Mouse (Mus musculus): ENCODE measurements around the gene Zbtb17. TPM values are rescaled to one million over a fixed set of nuclear protein-coding genes. Genes with fewer than 3 reads are reported as not detected.

Zbtb17 gene
- polyA plus RNA-seq, 1 experiment: 17.1 TPM

DNA sequence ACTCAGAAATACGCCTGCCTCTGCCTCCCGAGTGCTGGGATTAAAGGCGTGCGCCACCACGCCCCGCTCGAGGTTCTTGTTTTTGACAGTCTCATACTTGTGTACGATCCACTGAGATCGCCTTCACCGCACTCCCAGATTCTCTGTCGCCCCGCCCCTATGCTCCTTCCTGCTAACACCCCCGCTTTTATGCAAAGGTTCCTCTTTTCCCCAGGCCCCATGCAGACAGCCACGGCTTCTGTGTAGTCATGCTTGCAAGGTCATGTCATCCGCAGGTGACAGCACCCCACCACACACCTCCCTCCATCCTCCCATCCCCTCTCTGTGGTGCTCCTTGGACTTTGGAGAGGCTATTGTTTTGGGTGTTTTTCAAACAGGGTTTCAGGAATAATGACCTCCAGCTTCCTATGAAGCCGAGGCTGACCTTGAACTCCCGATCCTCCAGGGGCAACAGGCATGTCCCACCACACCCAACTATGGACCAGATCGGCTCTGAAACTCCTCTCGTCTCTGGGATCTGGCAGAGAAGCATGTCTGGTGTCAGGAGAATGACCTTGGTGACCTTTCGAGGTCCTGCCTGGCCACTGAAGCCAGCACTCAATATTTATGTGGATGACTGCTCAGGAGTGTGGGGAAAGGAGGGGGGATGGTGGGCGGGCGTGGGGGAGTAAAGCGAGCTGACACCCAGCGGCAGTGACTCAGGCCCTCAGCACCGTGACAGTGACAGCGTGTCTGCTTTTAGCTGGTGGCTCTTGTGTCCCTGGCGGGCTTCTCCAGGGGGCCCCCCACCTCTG is 24.9 kb upstream of the Zbtb17 start:
- Histone ChIP-seq H3K27me3 (ENCODE audit: control insufficient read depth, insufficient read depth, low read length, poor library complexity, severe bottlenecking) (no peaks in the 10 kb centered on the region), H3K4me3 (ENCODE audit: low read depth, low read length) (no peak overlapping the region), H3K4me1 (ENCODE audit: control insufficient read depth, insufficient read depth, low read length) (peaks cover 5% of the 10 kb centered on the region), H3K9ac (ENCODE audit: low read depth, poor library complexity, severe bottlenecking) (no peak overlapping the region), H3K36me3 (ENCODE audit: control insufficient read depth, insufficient read depth, low read length, poor library complexity, severe bottlenecking) (no peaks in the 10 kb centered on the region), H3K9me3 (replicated peaks; ENCODE audit: control insufficient read depth, insufficient read depth, low read length, poor library complexity, severe bottlenecking) (no peaks in the 10 kb centered on the region), H3K27ac (ENCODE audit: insufficient read depth, low read length) (no peak overlapping the region)
- no peak for TF ChIP-seq POLR2A (IDR thresholded peaks at IDR 0.05; ENCODE audit: insufficient read depth, low read length)
- TF ChIP-seq EP300 (IDR thresholded peaks at IDR 0.05; ENCODE audit: insufficient read depth, low read depth, low read length): no peak

DNA sequence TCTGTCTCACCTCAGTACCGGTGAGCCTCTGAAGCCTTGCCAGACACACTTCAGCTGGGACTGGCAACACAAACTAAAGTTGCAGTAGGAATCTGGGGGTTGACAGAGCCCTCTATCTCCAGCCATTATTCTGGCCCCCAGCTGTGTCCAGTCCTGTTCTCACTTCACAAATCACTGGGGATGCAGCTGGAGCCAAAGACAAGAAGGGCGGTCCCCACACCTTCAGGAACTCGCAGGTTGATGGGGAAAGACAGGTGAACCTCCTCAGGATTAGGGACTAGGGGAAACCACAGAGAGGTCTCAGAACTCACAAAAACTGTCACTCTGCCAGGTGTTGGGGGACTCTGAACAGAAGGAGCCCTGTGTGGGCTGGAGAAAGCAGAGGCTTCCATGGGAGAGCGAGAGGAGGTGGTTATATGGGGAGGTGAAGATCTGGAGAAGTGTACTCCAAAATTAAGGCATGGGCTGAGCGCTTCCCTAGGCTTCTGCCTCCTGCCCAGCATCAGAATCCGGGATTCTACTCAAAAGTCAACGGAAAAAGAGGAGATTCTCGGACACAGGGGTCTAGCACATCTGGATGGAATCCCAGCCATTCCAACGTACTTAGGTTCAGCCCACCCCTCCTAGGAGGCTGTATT is 24.1 kb upstream of the Zbtb17 start, which contains the start of gene Hspb7:
Hspb7 (plus strand) TSS at position 588 of the 638 bp plus-strand sequence.
- Histone ChIP-seq H3K27ac (ENCODE audit: insufficient read depth, low read length) (no peak within 1 kb of the TSS), H3K4me1 (ENCODE audit: control insufficient read depth, insufficient read depth, low read length) (peaks cover 5% of the 10 kb centered on the region), H3K4me3 (ENCODE audit: low read depth, low read length) (no peak within 1 kb of the TSS), H3K27me3 (ENCODE audit: control insufficient read depth, insufficient read depth, low read length, poor library complexity, severe bottlenecking) (no peaks in the 10 kb centered on the region), H3K9me3 (replicated peaks; ENCODE audit: control insufficient read depth, insufficient read depth, low read length, poor library complexity, severe bottlenecking) (no peaks in the 10 kb centered on the region), H3K9ac (ENCODE audit: low read depth, poor library complexity, severe bottlenecking) (no peak within 1 kb of the TSS), H3K36me3 (ENCODE audit: control insufficient read depth, insufficient read depth, low read length, poor library complexity, severe bottlenecking) (no peaks in the 10 kb centered on the region)
- TF ChIP-seq EP300 (IDR thresholded peaks at IDR 0.05; ENCODE audit: insufficient read depth, low read depth, low read length): no peak
- no peak for TF ChIP-seq CTCF (IDR thresholded peaks at IDR 0.05; ENCODE audit: low read depth, low read length)
- no peak for TF ChIP-seq POLR2A (IDR thresholded peaks at IDR 0.05; ENCODE audit: insufficient read depth, low read length)

- Histone ChIP-seq H3K4me3 (ENCODE audit: low read depth, low read length) (no peak overlapping the region), H3K27ac (ENCODE audit: insufficient read depth, low read length) (no peak overlapping the region), H3K9me3 (replicated peaks; ENCODE audit: control insufficient read depth, insufficient read depth, low read length, poor library complexity, severe bottlenecking) (no peaks in the 10 kb centered on the region), H3K36me3 (ENCODE audit: control insufficient read depth, insufficient read depth, low read length, poor library complexity, severe bottlenecking) (no peaks in the 10 kb centered on the region), H3K4me1 (ENCODE audit: control insufficient read depth, insufficient read depth, low read length) (peaks cover 5% of the 10 kb centered on the region), H3K27me3 (ENCODE audit: control insufficient read depth, insufficient read depth, low read length, poor library complexity, severe bottlenecking) (no peaks in the 10 kb centered on the region), H3K9ac (ENCODE audit: low read depth, poor library complexity, severe bottlenecking) (no peak overlapping the region)
- TF ChIP-seq CTCF (IDR thresholded peaks at IDR 0.05; ENCODE audit: low read depth, low read length) (no peak), EP300 (IDR thresholded peaks at IDR 0.05; ENCODE audit: insufficient read depth, low read depth, low read length) (no peak), POLR2A (IDR thresholded peaks at IDR 0.05; ENCODE audit: insufficient read depth, low read length) (no peak)
These were observed 23.6 kb upstream of the Zbtb17 start for GRCm38 (mm10) chr4:141420886-141421285.

DNA sequence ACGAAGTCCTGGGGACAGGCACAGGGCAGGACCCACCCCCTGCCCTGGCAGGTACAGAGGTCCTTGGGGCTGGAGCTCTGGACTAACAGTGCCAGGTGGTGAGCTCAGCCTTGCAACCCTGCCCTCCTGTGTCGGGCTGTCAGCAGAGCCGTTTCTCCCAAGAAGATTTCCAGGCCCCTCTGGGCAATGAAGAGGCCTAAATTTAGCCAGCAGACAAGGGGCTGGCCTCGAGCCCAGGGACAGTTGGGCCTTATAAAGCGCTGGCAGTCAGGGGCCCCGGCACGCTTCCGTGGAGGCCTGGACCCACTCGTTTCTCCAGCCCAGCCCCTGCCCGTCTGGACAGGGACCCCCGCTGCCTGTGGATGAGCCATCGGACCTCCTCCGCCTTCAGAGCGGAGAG is 23.0 kb upstream of the Zbtb17 start:
- Histone ChIP-seq H3K9me3 (replicated peaks; ENCODE audit: control insufficient read depth, insufficient read depth, low read length, poor library complexity, severe bottlenecking) (no peaks in the 10 kb centered on the region), H3K9ac (ENCODE audit: low read depth, poor library complexity, severe bottlenecking) (no peak overlapping the region), H3K36me3 (ENCODE audit: control insufficient read depth, insufficient read depth, low read length, poor library complexity, severe bottlenecking) (no peaks in the 10 kb centered on the region), H3K27ac (ENCODE audit: insufficient read depth, low read length) (no peak overlapping the region), H3K4me3 (ENCODE audit: low read depth, low read length) (no peak overlapping the region), H3K27me3 (ENCODE audit: control insufficient read depth, insufficient read depth, low read length, poor library complexity, severe bottlenecking) (no peaks in the 10 kb centered on the region), H3K4me1 (ENCODE audit: control insufficient read depth, insufficient read depth, low read length) (peaks cover 5% of the 10 kb centered on the region)
- TF ChIP-seq POLR2A (IDR thresholded peaks at IDR 0.05; ENCODE audit: insufficient read depth, low read length) (no peak), EP300 (IDR thresholded peaks at IDR 0.05; ENCODE audit: insufficient read depth, low read depth, low read length) (no peak), CTCF (IDR thresholded peaks at IDR 0.05; ENCODE audit: low read depth, low read length) (no peak)

GRCm38 (mm10) chr4:141422841-141423240 is 21.6 kb upstream of the Zbtb17 start:
- peaks cover 5% of the 10 kb centered on the region for H3K4me1 ChIP-seq (ENCODE audit: control insufficient read depth, insufficient read depth, low read length)
- H3K9me3 ChIP-seq (replicated peaks; ENCODE audit: control insufficient read depth, insufficient read depth, low read length, poor library complexity, severe bottlenecking): no peaks in the 10 kb centered on the region
- TF ChIP-seq CTCF (IDR thresholded peaks at IDR 0.05; ENCODE audit: low read depth, low read length): no peak
- TF ChIP-seq POLR2A (IDR thresholded peaks at IDR 0.05; ENCODE audit: insufficient read depth, low read length): no peak
- TF ChIP-seq EP300 (IDR thresholded peaks at IDR 0.05; ENCODE audit: insufficient read depth, low read depth, low read length): no peak
- no peaks in the 10 kb centered on the region for H3K36me3 ChIP-seq (ENCODE audit: control insufficient read depth, insufficient read depth, low read length, poor library complexity, severe bottlenecking)
- no peak overlapping the region for H3K27ac ChIP-seq (ENCODE audit: insufficient read depth, low read length)
- H3K27me3 ChIP-seq (ENCODE audit: control insufficient read depth, insufficient read depth, low read length, poor library complexity, severe bottlenecking): no peaks in the 10 kb centered on the region
- H3K9ac ChIP-seq (ENCODE audit: low read depth, poor library complexity, severe bottlenecking): no peak overlapping the region
- no peak overlapping the region for H3K4me3 ChIP-seq (ENCODE audit: low read depth, low read length)

GRCm38 (mm10) chr4:141423288-141423687 is 21.2 kb upstream of the Zbtb17 start:
- H3K36me3 ChIP-seq (ENCODE audit: control insufficient read depth, insufficient read depth, low read length, poor library complexity, severe bottlenecking): no peaks in the 10 kb centered on the region
- no peak overlapping the region for H3K4me3 ChIP-seq (ENCODE audit: low read depth, low read length)
- H3K27ac ChIP-seq (ENCODE audit: insufficient read depth, low read length): no peak overlapping the region
- H3K4me1 ChIP-seq (ENCODE audit: control insufficient read depth, insufficient read depth, low read length): peaks cover 5% of the 10 kb centered on the region
- H3K27me3 ChIP-seq (ENCODE audit: control insufficient read depth, insufficient read depth, low read length, poor library complexity, severe bottlenecking): no peaks in the 10 kb centered on the region
- TF ChIP-seq EP300 (IDR thresholded peaks at IDR 0.05; ENCODE audit: insufficient read depth, low read depth, low read length) (no peak), CTCF (IDR thresholded peaks at IDR 0.05; ENCODE audit: low read depth, low read length) (no peak), POLR2A (IDR thresholded peaks at IDR 0.05; ENCODE audit: insufficient read depth, low read length) (no peak)
- no peak overlapping the region for H3K9ac ChIP-seq (ENCODE audit: low read depth, poor library complexity, severe bottlenecking)
- H3K9me3 ChIP-seq (replicated peaks; ENCODE audit: control insufficient read depth, insufficient read depth, low read length, poor library complexity, severe bottlenecking): no peaks in the 10 kb centered on the region

All from ES-Bruce4 (cell line).